Mouse (Mus musculus): ENCODE data around the gene Ccdc177.

GRCm38 (mm10) chr12:80751556-80751955 is 8.9 kb downstream of the Ccdc177 start:
- TF ChIP-seq TAL1 (conservative IDR thresholded peaks at IDR 0.05; ENCODE audit: low read depth, low read length) (no peak), CTCF (IDR thresholded peaks at IDR 0.05; ENCODE audit: low read depth, low read length) (no peak), GATA1 (IDR thresholded peaks at IDR 0.05; ENCODE audit: borderline replicate concordance, low read length) (no peak)
